Mouse (Mus musculus) kidney, postnatal 4 days (tissue): ENCODE results near the gene Calhm6.
A peak's percentile ranks its signal among the peaks of the same experiment; 100 is the strongest.

Experiments used
- DNase-seq, 2 experiments: peaks; one replicate each; pipeline ENCODE4 v3.0.0; 2021; ENCODE audit warnings: mixed read lengths in 2 of 2

Calhm6 gene

GRCm38 (mm10) chr10:34127392-34128378 lies at the start of gene Calhm6:
Gene Calhm6, minus strand, starts transcription at chr10:34127984.
- DNase-seq, result peak; percentile 62 to 72

DNA sequence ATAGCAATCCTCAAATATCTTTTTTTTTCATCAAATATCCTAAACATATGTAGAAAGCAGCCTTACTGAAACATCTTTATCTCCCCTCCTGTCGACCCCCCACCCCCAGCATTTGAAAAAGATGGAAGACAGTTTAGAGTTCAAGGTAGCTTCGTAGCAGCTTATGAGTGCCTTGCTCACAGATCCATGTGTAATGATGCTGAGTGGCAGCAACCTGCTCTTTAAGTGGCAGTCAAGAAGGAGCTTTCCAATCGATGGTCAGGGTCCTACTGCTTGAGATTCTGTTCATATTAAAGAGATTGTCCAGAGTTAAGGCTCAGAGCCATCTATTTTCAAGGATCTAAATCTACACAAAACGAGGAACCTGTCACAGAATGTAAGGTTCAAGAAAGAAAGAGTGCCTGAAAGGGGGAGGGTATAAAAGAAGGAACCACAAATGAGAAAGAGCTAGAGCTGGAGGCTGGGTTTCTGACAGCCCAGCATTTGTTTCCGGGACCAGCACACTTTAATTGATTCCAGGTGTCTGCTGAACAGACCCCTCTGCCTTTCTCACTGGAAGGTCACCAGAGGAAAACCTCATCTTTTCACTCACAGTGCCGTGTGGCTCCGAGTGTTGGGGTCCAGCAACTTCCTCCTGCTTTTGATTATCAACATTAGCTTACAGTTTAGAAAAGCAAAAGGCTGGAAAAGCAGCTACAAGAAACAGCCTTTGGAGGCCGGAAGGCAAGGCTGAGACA lies 48.3 kb upstream of the Calhm6 start:
- no peak for DNase-seq

DNA sequence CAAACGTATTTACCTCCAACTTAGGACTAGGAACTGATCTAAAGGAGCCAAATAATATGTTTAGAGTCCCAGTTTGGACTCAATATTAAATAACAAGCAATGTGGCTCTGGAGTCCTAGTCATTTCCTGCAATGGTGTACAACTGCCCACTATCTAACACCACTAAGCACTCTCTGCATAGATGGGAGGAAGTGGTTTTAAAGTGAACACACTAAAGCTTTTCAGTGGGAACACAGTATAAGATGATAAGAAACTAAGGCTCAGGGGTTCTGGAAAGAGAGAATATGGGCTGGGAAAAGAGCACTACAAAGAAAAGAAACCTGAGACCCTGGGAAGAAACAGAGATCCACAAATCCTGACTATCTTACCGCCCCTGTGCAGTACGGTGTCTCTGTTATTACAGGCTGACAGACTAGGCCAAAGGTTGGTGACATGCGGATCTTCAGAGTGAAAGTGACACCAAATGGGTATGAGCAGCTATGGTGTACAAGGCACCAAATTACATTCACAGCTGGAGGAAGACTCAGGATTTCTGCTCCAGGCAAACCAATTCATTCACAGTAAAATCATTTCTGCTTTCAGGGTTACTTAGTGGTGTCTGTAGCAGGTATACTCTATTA lies 45.0 kb upstream of the Calhm6 start:
- DNase-seq, result no peak

GRCm38 (mm10) chr10:34171660-34172059 lies 43.9 kb upstream of the Calhm6 start:
- no peak for DNase-seq

- no peak for DNase-seq
Observed at GRCm38 (mm10) chr10:34171191-34171590, 43.4 kb upstream of the Calhm6 start.

DNA sequence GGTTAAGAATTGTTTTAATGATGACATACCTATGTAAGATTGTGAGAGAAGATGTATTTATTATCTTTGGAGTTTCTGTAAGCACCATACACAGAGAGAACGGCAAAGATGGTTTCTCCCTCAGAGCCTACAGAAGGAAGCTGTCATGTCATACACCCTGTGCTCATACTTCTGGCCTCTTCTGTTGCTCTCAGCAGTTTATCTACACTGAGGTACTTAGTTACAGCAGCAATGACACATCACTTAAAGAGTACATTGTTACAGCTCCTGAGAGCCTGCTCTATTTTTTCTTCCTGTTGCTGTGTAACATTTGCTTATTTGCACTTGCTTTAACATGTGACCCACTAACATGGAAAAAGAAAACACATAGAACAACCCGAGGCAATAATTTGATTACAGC lies 39.2 kb upstream of the Calhm6 start:
- DNase-seq, result no peak

- no peak for DNase-seq
Observed at GRCm38 (mm10) chr10:34155796-34156554, 28.2 kb upstream of the Calhm6 start.

- DNase-seq, result peak; percentile 29 to 46
Observed at GRCm38 (mm10) chr10:34151827-34152226, 24.0 kb upstream of the Calhm6 start.

GRCm38 (mm10) chr10:34150454-34150853 lies 22.7 kb upstream of the Calhm6 start:
- DNase-seq, result no peak

GRCm38 (mm10) chr10:34149772-34150171 lies 22.0 kb upstream of the Calhm6 start:
- DNase-seq, result no peak

GRCm38 (mm10) chr10:34141693-34142092 lies 13.9 kb upstream of the Calhm6 start:
- DNase-seq, result no peak

GRCm38 (mm10) chr10:34139768-34140167 lies 12.0 kb upstream of the Calhm6 start:
- no peak for DNase-seq

- DNase-seq, result no peak
Observed at GRCm38 (mm10) chr10:34138027-34138426, 10.2 kb upstream of the Calhm6 start.

GRCm38 (mm10) chr10:34136432-34136831 lies 8.6 kb upstream of the Calhm6 start:
- no peak for DNase-seq

- no peak for DNase-seq
Observed at GRCm38 (mm10) chr10:34131356-34131755, 3.6 kb upstream of the Calhm6 start.

DNA sequence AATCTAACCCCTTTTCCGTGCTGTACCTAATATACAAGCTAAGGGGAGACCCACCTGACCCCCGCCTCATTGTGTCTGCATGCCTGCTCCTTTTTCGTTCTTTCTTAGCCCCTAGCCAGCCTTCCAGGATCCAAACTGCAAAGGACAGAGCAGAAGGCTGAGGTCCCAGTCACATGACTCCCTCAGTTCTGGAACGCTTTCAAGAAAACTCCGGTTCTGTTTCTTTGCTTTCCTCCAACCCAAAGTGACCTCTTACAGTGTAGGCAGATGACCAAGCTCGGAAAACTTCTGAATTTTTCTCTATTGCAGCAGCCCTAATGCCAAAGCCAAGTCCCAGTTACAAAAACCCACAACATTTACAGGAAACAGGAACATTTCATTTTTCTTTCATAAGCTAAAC lies 607 bp upstream of the Calhm6 start:
- DNase-seq, result peak in 1 of 2 experiments; percentile 10

GRCm38 (mm10) chr10:34118421-34118820 lies 9.4 kb downstream of the Calhm6 start:
- DNase-seq, result no peak

GRCm38 (mm10) chr10:34117770-34118169 lies 10.0 kb downstream of the Calhm6 start:
- DNase-seq, result no peak

GRCm38 (mm10) chr10:34117131-34117530 lies 10.7 kb downstream of the Calhm6 start:
- DNase-seq, result no peak

GRCm38 (mm10) chr10:34111964-34112738 lies 15.6 kb downstream of the Calhm6 start:
- DNase-seq, result no peak

GRCm38 (mm10) chr10:34110863-34111465 lies 16.8 kb downstream of the Calhm6 start:
- no peak for DNase-seq
